Mouse (Mus musculus) neural tube, embryonic 14.5 days (tissue): ENCODE results near the gene 6820408C15Rik. TPM values are rescaled to one million over a fixed set of nuclear protein-coding genes. Genes with fewer than 3 reads are reported as not detected.

ENCODE experiments used
- ATAC-seq: fragments of 200-750 bp; cut with Nextera tagmentation; 2 replicates; pipeline ENCODE4 v1.8.0; 2017; ENCODE audit warnings: low read depth, mild to moderate bottlenecking, moderate TSS enrichment, moderate library complexity
- H3K27ac ChIP-seq: fragments of 300-500 bp; sonication (generic); 2 replicates; pipeline ENCODE4 v1.5.1; 2014; ENCODE audit warnings: low read depth, mild to moderate bottlenecking, control low read depth, low read length, moderate library complexity, mixed read lengths
- H3K27me3 ChIP-seq: fragments of 300-500 bp; sonication (generic); 2 replicates; pipeline ENCODE4 v1.6.1; 2014; ENCODE audit warnings: low read length; ENCODE audit not compliant: control insufficient read depth, insufficient read depth
- H3K36me3 ChIP-seq: fragments of 300-500 bp; sonication (generic); 2 replicates; pipeline ENCODE4 v1.6.1; 2014; ENCODE audit warnings: low read length, mixed read lengths; ENCODE audit not compliant: control insufficient read depth, insufficient read depth
- H3K4me1 ChIP-seq: fragments of 300-500 bp; sonication (generic); 2 replicates; pipeline ENCODE4 v1.6.1; 2014; ENCODE audit warnings: low read length; ENCODE audit not compliant: control insufficient read depth, insufficient read depth
- H3K4me2 ChIP-seq: fragments of 300-500 bp; sonication (generic); 2 replicates; pipeline ENCODE4 v1.6.1; 2014; ENCODE audit warnings: mild to moderate bottlenecking, low read depth, low read length, control low read depth
- H3K4me3 ChIP-seq: fragments of 300-500 bp; sonication (generic); 2 replicates; pipeline ENCODE4 v1.5.1; 2014; ENCODE audit warnings: low read depth, low read length, control low read depth, mixed read lengths
- H3K9ac ChIP-seq: fragments of 300-500 bp; sonication (generic); replicated peaks from 2 replicates; pipeline ENCODE4 v1.6.1; 2014; ENCODE audit warnings: low read depth, mild to moderate bottlenecking, control low read depth, low read length, mixed read lengths
- H3K9me3 ChIP-seq: fragments of 300-500 bp; sonication (generic); 2 replicates; pipeline ENCODE4 v1.6.1; 2016; ENCODE audit warnings: low read length; ENCODE audit not compliant: control insufficient read depth
- WGBS: fragments of 180-500 bp; shearing (Covaris S2); extraction: QIAGEN DNeasy Blood & Tissue Kit; methylation state at CpG from one replicate; pipeline ENCODE4 v1.1.7; 2014; 5-methylcytosine and 5-hydroxymethylcytosine counted together
- polyA plus RNA-seq: library from polyadenylated mRNA; unstranded; fragments of >200 nt; fragmentation: Nextera tagmentation; extraction: Ambion mirVana; gene quantifications from 2 replicates; pipeline ENCODE4 v1.2.1, GENCODE M21; 2014

Gene 6820408C15Rik
- polyA plus RNA-seq, 1 experiment from 2014 or later = 0.87 TPM

DNA sequence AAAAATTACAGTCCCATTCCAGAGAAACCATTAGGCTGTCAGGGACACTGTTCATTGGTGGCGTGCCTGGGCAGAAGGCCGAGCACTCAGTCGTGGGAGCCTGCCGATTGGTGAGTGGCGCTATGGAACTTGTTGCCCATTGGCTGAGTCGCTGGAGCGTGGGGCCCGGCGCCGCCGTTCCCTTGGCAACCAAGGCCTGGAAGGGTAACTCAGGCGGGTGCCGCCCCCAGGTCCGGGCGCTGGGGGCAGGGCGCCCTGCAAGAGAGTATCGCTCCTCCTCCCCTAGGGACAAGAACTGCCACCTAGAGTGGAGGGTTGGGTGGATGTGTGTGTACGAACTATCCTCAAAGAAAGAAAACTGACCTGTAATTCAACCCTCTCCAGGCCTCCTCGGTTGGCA lies 9.3 kb upstream of the 6820408C15Rik start:
- no peaks in the 10 kb centered on the region for H3K9me3 ChIP-seq
- no peaks in the 10 kb centered on the region for H3K36me3 ChIP-seq
- no peaks in the 10 kb centered on the region for H3K27me3 ChIP-seq
- peak overlapping the region; percentile 37; the same call in 1 of the 2 replicates for H3K9ac ChIP-seq
- H3K4me2 ChIP-seq = peak overlapping the region; percentile 51
- WGBS = 0% methylated on average over 19 of the region's 19 CpGs
- peak overlapping the region; percentile 66 for H3K27ac ChIP-seq
- H3K4me1 ChIP-seq = peaks cover 16% of the 10 kb centered on the region
- peak; percentile 96 for ATAC-seq
- H3K4me3 ChIP-seq = peak overlapping the region; percentile 29

DNA sequence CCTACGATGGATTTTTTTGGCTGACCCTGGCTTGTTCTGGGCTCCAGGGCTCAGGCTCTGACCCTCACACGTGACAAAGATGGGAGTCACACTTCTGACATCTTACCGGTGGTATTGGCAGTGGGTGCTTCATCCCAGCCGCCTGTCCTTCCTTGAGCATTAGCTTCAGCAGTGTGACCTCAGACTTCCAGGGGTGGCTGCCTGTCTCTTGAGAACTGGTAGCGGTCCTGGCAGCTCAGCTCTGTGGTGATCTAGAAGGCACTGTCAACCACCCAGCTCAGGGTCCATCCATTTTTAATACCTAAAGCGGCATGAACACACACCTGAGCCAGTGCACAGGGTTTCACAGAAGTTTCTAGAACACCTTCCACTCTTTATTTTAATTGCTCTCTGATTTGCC lies 5.6 kb upstream of the 6820408C15Rik start:
- no peak for ATAC-seq
- peaks cover 36% of the 10 kb centered on the region for H3K4me1 ChIP-seq
- H3K27ac ChIP-seq = no peak overlapping the region; the same call in 1 of the 2 replicates
- H3K9ac ChIP-seq = no peak overlapping the region
- H3K36me3 ChIP-seq = no peaks in the 10 kb centered on the region
- no peaks in the 10 kb centered on the region for H3K27me3 ChIP-seq
- no peak overlapping the region for H3K4me3 ChIP-seq
- no peak overlapping the region for H3K4me2 ChIP-seq
- WGBS = 79% methylated on average over 6 of the region's 6 CpGs
- no peaks in the 10 kb centered on the region for H3K9me3 ChIP-seq

- 2% methylated on average over 14 of the region's 15 CpGs for WGBS
- peak overlapping the region; percentile 87 for H3K27ac ChIP-seq
- peaks cover 33% of the 10 kb centered on the region for H3K4me1 ChIP-seq
These were observed 4.4 kb upstream of the 6820408C15Rik start for GRCm38 (mm10) chr2:152410971-152411371.

GRCm38 (mm10) chr2:152411471-152411870 lies 3.9 kb upstream of the 6820408C15Rik start:
- no peak for ATAC-seq
- Histone ChIP-seq H3K9me3 (no peaks in the 10 kb centered on the region), H3K4me1 (peaks cover 33% of the 10 kb centered on the region), H3K9ac (peak overlapping the region; percentile 41; the same call in 1 of the 2 replicates), H3K4me2 (peak overlapping the region; percentile 84), H3K4me3 (peak overlapping the region; percentile 91; the same call in 1 of the 2 replicates), H3K36me3 (no peaks in the 10 kb centered on the region), H3K27me3 (no peaks in the 10 kb centered on the region), H3K27ac (peak overlapping the region; percentile 87)
- WGBS = 2% methylated on average over 7 of the region's 7 CpGs

More at GRCm38 (mm10) chr2:152410971-152411371, 4.4 kb upstream of the 6820408C15Rik start:
- ATAC-seq = peak; percentile 25; the same call in 1 of the 2 replicates
- Histone ChIP-seq H3K27me3 (no peaks in the 10 kb centered on the region), H3K36me3 (no peaks in the 10 kb centered on the region), H3K4me2 (peak overlapping the region; percentile 84), H3K4me3 (peak overlapping the region; percentile 91; the same call in 1 of the 2 replicates), H3K9ac (peak overlapping the region; percentile 41), H3K9me3 (no peaks in the 10 kb centered on the region)

DNA sequence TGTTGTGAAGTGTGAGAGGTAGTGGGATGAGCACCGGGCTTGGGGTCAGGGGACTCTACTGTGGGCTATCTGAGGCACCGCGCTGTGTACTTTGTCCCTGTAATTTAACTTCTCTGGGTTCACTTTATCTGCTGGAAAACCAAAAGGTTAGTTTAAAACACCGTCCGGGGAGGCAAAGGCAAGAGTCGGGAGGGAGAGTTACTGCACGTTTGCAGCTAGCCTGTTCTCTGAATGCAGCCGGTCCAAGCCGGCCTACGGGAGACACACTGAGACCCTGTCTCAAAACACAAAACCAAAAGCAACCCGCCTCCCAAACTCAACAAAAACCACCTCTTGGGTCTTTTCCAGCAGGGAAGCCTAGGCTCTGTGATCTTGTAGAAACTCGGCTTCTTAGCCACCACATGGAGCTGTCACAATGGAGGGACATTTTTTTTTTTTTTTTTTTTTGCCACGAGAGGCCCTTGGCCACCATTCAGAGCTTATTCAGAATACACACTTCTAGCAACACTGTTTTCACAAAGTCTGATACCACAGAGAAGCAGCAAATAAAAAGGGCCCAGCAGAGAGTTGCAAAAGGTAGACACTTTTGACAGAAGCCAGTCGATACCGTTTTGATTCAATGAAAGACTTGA lies 2.7 kb upstream of the 6820408C15Rik start:
- 5% methylated on average over 15 of the region's 15 CpGs for WGBS
- no peaks in the 10 kb centered on the region for H3K9me3 ChIP-seq
- peak overlapping the region; percentile 92; the same call in 1 of the 2 replicates for H3K9ac ChIP-seq
- peaks cover 33% of the 10 kb centered on the region for H3K4me1 ChIP-seq
- no peaks in the 10 kb centered on the region for H3K36me3 ChIP-seq
- peak overlapping the region; percentile 91 for H3K4me3 ChIP-seq
- H3K27me3 ChIP-seq = no peaks in the 10 kb centered on the region
- peak overlapping the region; percentile 84 for H3K4me2 ChIP-seq
- ATAC-seq = no peak
- peak overlapping the region; percentile 60 for H3K27ac ChIP-seq

- no peaks in the 10 kb centered on the region for H3K27me3 ChIP-seq
- H3K9me3 ChIP-seq = no peaks in the 10 kb centered on the region
- H3K4me3 ChIP-seq = peak overlapping the region; percentile 91
- no peak for ATAC-seq
- H3K4me1 ChIP-seq = peaks cover 33% of the 10 kb centered on the region
- H3K4me2 ChIP-seq = peak overlapping the region; percentile 84
- H3K27ac ChIP-seq = no peak overlapping the region
- WGBS = 1% methylated on average over 21 of the region's 21 CpGs
- H3K9ac ChIP-seq = peak overlapping the region; percentile 92
- no peaks in the 10 kb centered on the region for H3K36me3 ChIP-seq
These were observed 2.1 kb upstream of the 6820408C15Rik start for GRCm38 (mm10) chr2:152413158-152413764.

DNA sequence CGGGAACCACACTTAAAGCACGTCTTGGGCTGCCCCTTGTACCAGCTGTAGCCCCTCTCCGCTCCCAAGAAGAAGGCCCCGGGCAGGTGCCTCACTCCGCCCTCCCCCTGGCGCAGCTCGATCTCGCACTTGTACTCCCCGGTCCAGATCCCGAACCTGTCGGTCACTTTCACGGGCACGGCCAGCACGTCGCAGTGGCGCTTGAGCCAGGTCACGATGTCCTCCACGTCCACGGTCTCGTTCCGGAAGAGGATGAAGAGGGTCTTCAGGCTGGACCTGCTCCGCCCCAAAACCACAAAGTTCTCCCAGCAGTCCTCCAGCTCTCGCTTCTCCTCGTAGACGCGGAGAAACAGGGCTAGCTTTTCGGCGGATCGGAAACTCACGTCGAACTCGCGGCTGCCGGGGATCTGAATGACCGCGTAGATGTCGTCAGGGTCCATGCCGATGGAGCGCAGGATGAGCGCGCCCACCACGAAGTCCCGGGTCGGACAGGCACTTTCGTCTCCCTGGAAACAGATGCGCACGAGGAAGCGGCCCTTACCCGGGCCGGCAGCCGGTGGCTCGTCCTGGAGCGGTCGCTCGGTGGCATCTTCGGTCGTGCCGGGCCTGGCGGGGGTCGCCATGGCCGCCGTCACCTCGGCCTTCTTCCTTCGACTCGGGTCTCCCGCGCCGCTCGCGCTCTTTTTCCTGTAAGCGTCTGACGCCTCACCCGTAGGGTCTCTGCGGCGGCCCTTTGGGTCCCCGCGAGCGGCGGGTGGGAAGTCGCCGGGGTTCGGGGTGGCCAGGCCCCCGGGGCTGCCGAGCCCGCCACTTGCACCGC lies 1.4 kb upstream of the 6820408C15Rik start:
- WGBS = under 1% methylated on average over 72 of the region's 86 CpGs
- H3K36me3 ChIP-seq = no peaks in the 10 kb centered on the region
- peaks cover 33% of the 10 kb centered on the region for H3K4me1 ChIP-seq
- H3K9ac ChIP-seq = peak overlapping the region; percentile 92
- peak; percentile 38 for ATAC-seq
- peak overlapping the region; percentile 91 for H3K4me3 ChIP-seq
- H3K4me2 ChIP-seq = peak overlapping the region; percentile 84
- no peaks in the 10 kb centered on the region for H3K27me3 ChIP-seq
- H3K9me3 ChIP-seq = no peaks in the 10 kb centered on the region
- peak overlapping the region; percentile 95 for H3K27ac ChIP-seq

GRCm38 (mm10) chr2:152414591-152415165 lies 709 bp upstream of the 6820408C15Rik start, which contains the start of gene Zcchc3:
TSS of gene Zcchc3 (minus strand) at chr2:152415027.
- peaks cover 33% of the 10 kb centered on the region for H3K4me1 ChIP-seq
- peak; percentile 83 for ATAC-seq
- peak within 1 kb of the TSS; percentile 91 for H3K4me3 ChIP-seq
- under 1% methylated on average over 65 of the region's 65 CpGs for WGBS
- peak within 1 kb of the TSS; percentile 92 for H3K9ac ChIP-seq
- peak within 1 kb of the TSS; percentile 95 for H3K27ac ChIP-seq
- peak within 1 kb of the TSS; percentile 84 for H3K4me2 ChIP-seq
- H3K36me3 ChIP-seq = no peaks in the 10 kb centered on the region
- no peaks in the 10 kb centered on the region for H3K27me3 ChIP-seq
- no peaks in the 10 kb centered on the region for H3K9me3 ChIP-seq
